Mouse (Mus musculus): ENCODE measurements around the gene Hspg2.

- TF ChIP-seq GATA1 (IDR thresholded peaks at IDR 0.05; ENCODE audit: low read length), result no peak
- TF ChIP-seq TAL1 (IDR thresholded peaks at IDR 0.05; ENCODE audit: low read length), result no peak
These were observed 111.7 kb downstream of the Hspg2 start for GRCm38 (mm10) chr4:137580299-137580698.
